Mouse (Mus musculus): ENCODE results near the gene Ntsr2. TPM values are rescaled to one million over a fixed set of nuclear protein-coding genes. Genes with fewer than 3 reads are reported as not detected.

Ntsr2 gene
- total and polyA plus RNA-seq, 3 experiments: not detected

DNA sequence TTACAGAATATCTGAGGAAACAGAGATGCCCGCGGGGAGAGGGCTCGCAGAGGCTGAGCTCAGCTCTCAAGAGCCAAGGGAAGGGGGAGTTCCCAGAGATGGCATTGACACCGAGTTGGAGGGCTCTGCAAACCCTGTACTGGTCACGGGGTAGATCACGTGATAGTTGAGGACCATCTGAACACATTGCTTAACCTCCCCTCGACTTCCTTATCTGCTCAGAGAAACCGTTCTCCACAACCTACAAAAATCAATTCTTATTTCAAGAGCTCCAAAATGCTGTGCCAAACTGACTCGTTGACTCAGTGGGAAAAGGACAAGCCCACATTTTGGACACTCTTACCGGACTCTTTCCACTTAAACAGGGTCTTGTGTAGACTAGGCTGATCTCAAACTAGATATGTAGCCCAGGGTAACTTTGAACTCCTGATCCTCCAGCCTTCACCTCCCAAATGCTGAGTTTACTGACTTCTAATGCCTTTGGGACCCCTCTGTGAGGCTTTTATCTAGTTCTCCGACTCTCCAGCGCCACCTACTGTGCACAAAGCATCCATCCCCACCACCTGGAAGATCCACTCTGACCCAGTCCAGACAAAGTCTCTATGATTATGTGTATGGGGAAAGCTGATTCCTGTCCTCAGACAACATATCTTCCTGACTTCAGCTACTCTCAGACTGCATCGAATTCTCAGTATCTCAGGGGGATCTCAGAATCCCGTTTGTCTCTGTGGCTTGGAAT is 18.9 kb upstream of the Ntsr2 start (continued):
- TF ChIP-seq CTCF (conservative IDR thresholded peaks at IDR 0.05 in 1 of 2, IDR thresholded peaks at IDR 0.05 in 1 of 2; ENCODE audit: low read depth in 2 of 2, low read length in 2 of 2) (peak; percentile 77 to 87), SIN3A (IDR thresholded peaks at IDR 0.05; ENCODE audit: low read length) (no peak), NELFE (IDR thresholded peaks at IDR 0.05; ENCODE audit: low read depth, low read length) (no peak; the same call in 1 of the 2 replicates), IRF4 (IDR thresholded peaks at IDR 0.05; ENCODE audit: low read depth, low read length) (no peak), RCOR1 (conservative IDR thresholded peaks at IDR 0.05; ENCODE audit: low read depth, low read length) (no peak), MAX (IDR thresholded peaks at IDR 0.05; ENCODE audit: low read length) (no peak), POLR2A (IDR thresholded peaks at IDR 0.05; ENCODE audit: low read depth, low read length) (no peak), HCFC1 (IDR thresholded peaks at IDR 0.05; ENCODE audit: low read depth, low read length) (no peak), MEF2A (IDR thresholded peaks at IDR 0.05; ENCODE audit: borderline replicate concordance, low read depth, low read length) (0 out of 2 replicates have a peak, but pooled peaks have one; percentile 32)

DNA sequence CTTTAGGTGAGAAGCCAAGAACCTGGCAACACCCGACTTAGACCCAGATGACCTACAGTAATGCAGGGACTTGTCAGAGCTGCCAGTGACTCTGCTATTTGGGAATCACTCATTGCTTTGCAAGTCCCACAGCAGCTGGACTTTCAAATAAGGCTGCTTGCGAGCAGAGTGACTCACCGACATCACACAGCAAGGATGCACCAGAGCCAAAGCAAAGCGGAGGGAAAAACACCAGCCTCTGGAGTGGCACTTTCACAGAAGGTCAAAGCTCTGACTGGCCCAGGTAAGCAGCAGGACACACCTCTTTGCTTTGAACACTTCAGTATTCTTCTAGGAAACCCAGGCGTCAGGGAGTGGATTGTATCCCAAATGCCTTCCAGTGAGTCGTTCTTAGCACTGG is 17.4 kb upstream of the Ntsr2 start:
- no peaks in the 10 kb centered on the region for H3K27me3 ChIP-seq (replicated peaks)
- TF ChIP-seq POLR2A (IDR thresholded peaks at IDR 0.05; ENCODE audit: low read depth, low read length) (no peak), CHD2 (IDR thresholded peaks at IDR 0.05; ENCODE audit: low read length) (no peak), ZC3H11A (IDR thresholded peaks at IDR 0.05; ENCODE audit: low read depth, low read length) (no peak), HCFC1 (IDR thresholded peaks at IDR 0.05; ENCODE audit: low read depth, low read length) (no peak), MXI1 (IDR thresholded peaks at IDR 0.05; ENCODE audit: low read depth, low read length) (no peak), MEF2A (IDR thresholded peaks at IDR 0.05; ENCODE audit: borderline replicate concordance, low read depth, low read length) (no peak), TCF12 (IDR thresholded peaks at IDR 0.05; ENCODE audit: low read depth, low read length) (no peak), KAT2A (IDR thresholded peaks at IDR 0.05; ENCODE audit: insufficient replicate concordance, low read length) (no peak), UBTF (IDR thresholded peaks at IDR 0.05; ENCODE audit: low read depth, low read length) (no peak), EP300 (IDR thresholded peaks at IDR 0.05; ENCODE audit: low read length) (no peak), USF1 (IDR thresholded peaks at IDR 0.05; ENCODE audit: low read depth, low read length) (no peak)
- H3K4me1 ChIP-seq (ENCODE audit: control insufficient read depth in 1 of 2, insufficient read depth in 2 of 2): peaks cover 13 to 23% of the 10 kb centered on the region in 2 experiments
- no peaks in the 10 kb centered on the region for H3K79me2 ChIP-seq (replicated peaks; ENCODE audit: control insufficient read depth, extremely low read depth, insufficient read depth, poor library complexity, severe bottlenecking)
- dilution Hi-C loops (cut with MboI; ENCODE audit: extremely low pct_ligation_motif_present, extremely low pct_unique_long_range_greater_than_20kb, low sequenced_read_pairs): no loop called here
- no peak overlapping the region for H3K4me3 ChIP-seq (replicated peaks in 1 of 3; ENCODE audit: low read depth in 2 of 3, low read length in 2 of 3, poor library complexity in 1 of 3)
- in situ Hi-C loops (cut with MboI; ENCODE audit: low pct_ligation_motif_present, low pct_unique_long_range_greater_than_20kb, low sequenced_read_pairs): no loop called here
- no peak overlapping the region for H3K4me2 ChIP-seq (ENCODE audit: insufficient read depth, low read depth, poor library complexity, severe bottlenecking)
- H3K36me3 ChIP-seq (replicated peaks in 1 of 2; ENCODE audit: control insufficient read depth in 1 of 2, insufficient read depth in 1 of 2, low read length in 1 of 2): no peaks in the 10 kb centered on the region
- H3K9me3 ChIP-seq (replicated peaks; ENCODE audit: low read length): no peaks in the 10 kb centered on the region
- no peak for DNase-seq (ENCODE audit: extremely low read depth)
- H3K27ac ChIP-seq (ENCODE audit: insufficient read depth, low read depth): no peak overlapping the region
- H3K9ac ChIP-seq (ENCODE audit: insufficient read depth, low read depth): no peak overlapping the region

Data from CH12.LX (cell line).